Mouse (Mus musculus) layer of hippocampus, adult 6 months (tissue): ENCODE results near the gene Cbx4. TPM values are rescaled to one million over a fixed set of nuclear protein-coding genes. Genes with fewer than 3 reads are reported as not detected.

ENCODE experiments used
- long read RNA-seq, 2 experiments: library from polyadenylated mRNA; unstranded; transcript quantifications; one replicate each; pipeline ENCODE4 v2.0.0; 2019 to 2020
- polyA plus RNA-seq: library from polyadenylated mRNA; unstranded; fragments of <200 nt; fragmentation: Nextera tagmentation; gene quantifications from 2 replicates; pipeline ENCODE4 v1.2.3, GENCODE M21; 2021

Gene Cbx4
- polyA plus RNA-seq = 3.8 and 4.5 TPM in 2 replicates
- long read RNA-seq, experiment 1, full-length matches to known transcripts = 6 of 30 reads
- long read RNA-seq, experiment 1, partial matches to known transcripts = 5 of 30 reads
- long read RNA-seq, experiment 1, other reads (novel, unspliced or antisense) = 19 of 30 reads
- long read RNA-seq, experiment 2, full-length matches to known transcripts = 17 of 50 reads
- long read RNA-seq, experiment 2, partial matches to known transcripts = 17 of 50 reads
- long read RNA-seq, experiment 2, other reads (novel, unspliced or antisense) = 16 of 50 reads

GRCm38 (mm10) chr11:119086144-119086971, at the start of gene Cbx4:
TSS of gene Cbx4 (minus strand) at chr11:119086221.

DNA sequence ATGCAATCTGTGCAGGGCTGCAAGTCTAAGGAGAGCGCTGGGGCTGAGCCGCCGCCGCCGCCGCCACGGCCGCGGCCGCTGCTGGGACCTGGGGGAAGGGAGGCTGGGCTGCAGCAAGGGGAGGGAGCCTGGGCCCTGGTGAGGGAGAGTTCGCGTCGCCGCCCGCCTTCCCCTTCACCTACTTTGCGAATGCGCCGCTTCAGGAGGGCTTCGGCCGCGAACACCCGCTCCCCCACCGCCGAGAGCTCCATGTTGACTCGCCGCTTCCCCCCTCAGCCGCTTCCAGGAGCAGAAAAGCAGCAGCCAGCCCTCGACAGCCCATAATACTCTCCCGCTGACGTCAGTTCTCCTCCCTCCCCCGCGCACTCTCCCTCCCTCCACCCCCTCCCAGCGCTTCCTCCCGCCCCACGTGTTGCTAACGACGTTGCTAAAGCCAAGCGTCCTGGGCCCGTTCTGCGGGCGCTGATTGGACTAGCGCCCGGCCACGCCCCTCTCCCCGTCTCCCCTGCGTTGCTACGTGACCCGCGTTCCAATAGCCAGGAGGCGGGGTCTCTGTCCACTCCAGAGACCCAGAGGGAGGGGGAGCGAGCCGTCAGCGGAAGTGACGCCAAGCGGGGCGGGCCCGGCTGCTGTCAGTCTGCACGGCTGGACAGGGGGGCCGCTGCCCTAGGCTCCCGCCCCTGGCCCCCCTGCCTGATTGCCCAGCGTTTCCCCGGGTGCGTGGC, 45.3 kb downstream of the Cbx4 start, which contains the start of gene Cbx8:
Gene Cbx8 (minus strand): TSS at position 370 of the 725 bp plus-strand sequence.

Other genes starting within 250 kb of the Cbx4 start
- gene Rbfox3, start 174.6 kb downstream of the Cbx4 start, polyA plus RNA-seq = 186 and 187 TPM in 2 replicates
- gene Enpp7, start 98.0 kb downstream of the Cbx4 start, polyA plus RNA-seq = not detected in 2 replicates
- 0.30 and 0.40 TPM in 2 replicates for gene Cbx2, start 63.3 kb downstream of the Cbx4 start, polyA plus RNA-seq
- gene Cbx8, start 45.3 kb downstream of the Cbx4 start, polyA plus RNA-seq = 8.1 and 8.7 TPM in 2 replicates
- 6.9 and 8.0 TPM in 2 replicates for gene Tbc1d16, start 142.3 kb upstream of the Cbx4 start, polyA plus RNA-seq
- 0.84 and 1.2 TPM in 2 replicates for gene Ccdc40, start 142.4 kb upstream of the Cbx4 start, polyA plus RNA-seq
- 283 and 305 TPM in 2 replicates for gene Gaa, start 181.7 kb upstream of the Cbx4 start, polyA plus RNA-seq
- gene Eif4a3, start 213.9 kb upstream of the Cbx4 start, polyA plus RNA-seq = 199 and 201 TPM in 2 replicates
- gene Card14, start 221.5 kb upstream of the Cbx4 start, polyA plus RNA-seq = 0.05 TPM in 1 of 2 replicates, not detected in the other